Mouse (Mus musculus): ENCODE measurements at regions not wholly inside any gene's neighbourhood (a gene's known extent, or its start where the extent isn't known, plus 50 kb on each side); places are given as distances from the start of the nearest gene placed in this dataset.

GRCm38 (mm10) chr2:169314396-169314930, 273.1 kb downstream of the Gm11011 start:
- TF ChIP-seq CTCF (IDR thresholded peaks at IDR 0.05; ENCODE audit: low read depth, low read length) (no peak), GATA1 (IDR thresholded peaks at IDR 0.05; ENCODE audit: borderline replicate concordance, low read length) (no peak)
